Mouse (Mus musculus) layer of hippocampus, adult 11-12 months (tissue): ENCODE measurements at regions not wholly inside any gene's neighbourhood (a gene's known extent, or its start where the extent isn't known, plus 50 kb on each side); places are given as distances from the start of the nearest gene placed in this dataset.
A peak's percentile ranks its signal among the peaks of the same experiment; 100 is the strongest.

Experiments
- DNase-seq: peaks from one replicate; pipeline ENCODE4 v3.0.0; 2022; ENCODE audit warnings: low spot score

DNA sequence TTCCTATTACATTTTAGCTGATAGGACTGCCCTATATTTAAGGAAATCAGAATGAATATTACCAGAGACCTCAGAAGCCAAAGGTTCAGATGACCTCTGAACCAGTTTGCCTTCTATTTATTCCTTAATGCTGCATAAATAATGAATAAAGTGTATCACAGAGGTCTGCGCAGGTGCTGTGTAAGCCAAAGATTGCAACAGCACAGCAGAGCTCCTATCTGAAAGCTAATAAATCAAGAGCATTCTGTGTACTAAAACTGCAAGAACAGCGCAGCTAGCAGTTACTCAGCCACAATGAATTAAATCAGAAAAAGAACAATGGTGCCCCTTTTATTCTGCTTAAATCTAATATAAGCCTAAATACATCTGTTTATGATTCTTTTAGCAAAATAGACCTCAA is 1208.5 kb downstream of the Rapgef2 start:
- no peak for DNase-seq

DNA sequence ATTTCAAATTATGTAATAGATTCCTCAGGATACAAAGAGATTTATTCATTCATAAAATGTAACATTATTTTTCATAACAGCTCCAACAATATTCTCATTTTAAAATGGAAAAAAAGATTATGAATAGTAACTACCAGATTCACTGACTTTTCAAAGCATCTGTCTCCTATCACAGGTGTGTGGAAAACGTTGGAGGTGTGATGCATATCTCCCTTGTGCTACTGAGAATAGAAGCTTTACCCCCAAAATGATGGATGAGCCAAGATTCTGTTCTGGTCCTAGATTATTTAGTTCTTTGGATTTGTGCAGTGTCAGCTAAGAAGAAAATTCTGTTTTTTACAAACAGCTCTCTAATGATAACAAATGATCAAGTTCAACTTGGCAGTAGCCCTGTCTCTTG is 1209.0 kb downstream of the Rapgef2 start:
- DNase-seq = peak; percentile 3

DNA sequence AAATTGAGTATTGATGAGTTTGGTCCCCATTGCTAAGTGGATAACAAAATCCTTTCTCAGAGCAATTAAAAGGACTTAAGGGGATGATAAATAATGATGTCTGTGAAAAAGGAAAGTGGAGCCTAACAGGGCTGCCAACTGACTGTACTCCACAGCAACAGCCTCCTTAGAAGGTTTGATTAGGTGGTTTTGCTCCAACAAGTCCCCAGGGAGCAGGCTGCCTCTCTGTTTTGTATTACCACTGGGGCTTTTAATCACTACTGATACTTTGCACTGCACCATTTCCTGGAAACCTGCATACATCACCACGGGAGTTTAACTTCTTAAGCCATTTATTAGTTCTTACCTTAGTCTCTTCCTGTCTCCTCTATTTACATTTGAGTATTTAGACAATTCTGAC is 1213.3 kb downstream of the Rapgef2 start:
- DNase-seq = no peak

DNA sequence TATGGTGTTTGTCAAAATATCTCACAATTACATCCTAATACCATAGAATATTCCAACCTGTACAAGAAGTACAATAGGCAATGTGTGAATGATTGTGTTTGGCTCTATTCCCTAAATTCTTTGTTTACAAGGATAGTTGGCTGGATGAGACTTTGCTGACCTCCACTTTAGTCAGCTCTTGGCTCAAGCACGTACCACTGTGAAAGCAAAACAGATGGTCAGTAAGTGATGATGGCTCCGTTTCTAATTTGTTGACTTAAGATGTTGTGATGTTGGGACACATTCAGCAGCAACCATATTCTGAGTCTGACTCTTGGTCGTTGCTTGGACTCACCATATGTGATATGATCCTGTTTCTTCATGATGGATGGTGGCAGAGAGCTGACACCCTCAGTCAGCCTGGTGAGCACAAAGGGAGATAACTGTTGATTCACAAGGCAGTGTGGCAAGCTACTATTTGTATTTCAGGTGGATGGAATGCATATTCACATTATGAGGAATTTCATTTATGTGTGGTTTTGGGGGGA is 1219.1 kb downstream of the Rapgef2 start:
- no peak for DNase-seq

DNA sequence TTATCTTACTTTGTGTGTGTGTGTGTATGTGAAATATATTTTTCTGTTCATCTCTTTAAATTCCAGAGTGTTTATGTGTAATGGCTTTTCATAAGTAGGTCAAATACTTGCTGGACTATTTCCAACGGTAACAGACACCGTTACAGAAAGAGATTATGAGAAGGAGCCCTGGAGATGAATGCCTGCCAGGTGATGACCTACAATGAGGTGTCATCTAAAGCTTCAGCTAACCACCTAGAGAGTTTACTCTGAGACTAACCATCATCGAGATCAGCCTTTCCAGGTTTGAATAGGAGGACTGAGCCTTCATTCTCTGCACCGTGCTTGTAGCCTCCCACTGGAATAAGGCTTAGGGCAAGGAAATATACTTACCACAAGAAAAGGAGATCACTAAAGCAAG is 1220.0 kb downstream of the Rapgef2 start:
- DNase-seq = no peak

DNA sequence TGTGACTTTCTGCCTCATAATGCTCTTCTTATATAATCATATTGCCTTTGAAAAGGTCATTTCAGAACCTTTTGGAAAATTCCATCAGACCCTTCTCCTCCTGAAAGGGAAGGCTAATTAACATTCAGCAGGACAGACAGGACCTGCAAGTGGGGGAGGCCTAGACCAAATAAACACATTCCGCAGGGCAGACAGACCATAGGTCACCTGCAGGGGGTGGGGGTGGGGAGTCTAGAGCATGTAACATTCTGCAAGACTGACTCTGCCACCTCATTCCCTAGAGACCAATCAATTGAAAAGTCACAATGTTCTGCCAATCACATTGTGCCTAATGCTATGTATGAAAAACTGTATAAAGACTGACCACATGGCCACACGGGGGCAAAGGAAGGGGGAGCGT is 1223.8 kb downstream of the Rapgef2 start:
- DNase-seq = no peak

DNA sequence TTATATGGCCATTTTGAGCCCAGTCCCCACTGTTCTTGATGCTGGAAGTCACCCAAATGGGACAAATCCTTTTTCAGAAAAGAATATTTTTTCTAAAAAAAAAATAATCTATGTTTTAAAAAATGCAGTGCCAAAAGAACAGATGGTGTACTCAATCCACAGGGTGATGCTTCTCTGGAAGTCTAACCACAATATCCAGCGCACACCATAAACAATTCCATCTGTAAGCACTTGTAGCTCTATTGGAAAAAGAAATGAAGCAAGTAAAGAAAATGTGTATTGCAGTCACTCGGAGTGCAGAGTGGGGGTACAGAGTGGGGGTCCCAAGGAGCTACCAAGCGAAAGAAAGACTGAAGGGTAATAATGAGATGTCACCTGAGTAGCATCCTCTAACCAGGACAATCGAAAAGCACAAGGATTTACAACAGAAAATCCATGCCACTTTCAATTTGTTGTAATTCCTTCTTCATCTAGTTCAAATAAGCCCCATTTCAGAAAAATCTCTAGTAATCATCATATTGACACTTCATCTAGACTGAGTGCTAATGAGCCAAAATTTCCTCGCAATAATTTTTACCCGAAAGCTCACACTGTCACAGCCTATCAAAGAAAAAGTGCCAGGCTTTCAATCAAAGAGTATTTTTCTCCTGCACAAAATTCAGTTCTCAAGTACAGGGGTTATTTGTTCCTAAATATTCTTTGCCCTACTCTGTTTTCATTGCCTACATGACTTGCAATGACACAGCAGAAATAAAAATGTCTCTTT is 1226.3 kb downstream of the Rapgef2 start:
- DNase-seq = peak; percentile 3
